Mouse (Mus musculus) adrenal gland, adult 2 months (tissue): Measurements from ENCODE around the gene Cux2. TPM values are rescaled to one million over a fixed set of nuclear protein-coding genes. Genes with fewer than 3 reads are reported as not detected.

Source experiments
- DNase-seq: peaks from one replicate; pipeline ENCODE4 v3.0.0; 2021
- long read RNA-seq: library from polyadenylated mRNA; stranded (forward); transcript quantifications from one replicate; pipeline ENCODE4 v2.0.0, GENCODE M21; 2021
- polyA plus RNA-seq: library from polyadenylated mRNA; depleted of rRNA; stranded (reverse); fragments of >200 nt; gene quantifications from 2 replicates; pipeline ENCODE4 v1.2.3, GENCODE M21; 2012; rRNA removed
- total RNA-seq, 2 experiments: library from RNA; stranded (reverse); gene quantifications; 2 replicates each; pipeline ENCODE4 v1.2.3; 2021

Gene Cux2
- total RNA-seq (10 to 100 TPM; 14.4 to 22.0 TPM), polyA plus RNA-seq (32.2 and 37.6 TPM in 2 replicates)
- long read RNA-seq, partial matches to known transcripts = 1 of 3 reads
- long read RNA-seq, other reads (novel, unspliced or antisense) = 2 of 3 reads

- peak; percentile 85 for DNase-seq
These were observed at the start of gene Cux2 for GRCm38 (mm10) chr5:122050017-122050831. TSS of gene Cux2 (minus strand) at chr5:122050102.

- DNase-seq = no peak
These were observed 44.5 kb upstream of the Cux2 start for GRCm38 (mm10) chr5:122094439-122094838.

DNA sequence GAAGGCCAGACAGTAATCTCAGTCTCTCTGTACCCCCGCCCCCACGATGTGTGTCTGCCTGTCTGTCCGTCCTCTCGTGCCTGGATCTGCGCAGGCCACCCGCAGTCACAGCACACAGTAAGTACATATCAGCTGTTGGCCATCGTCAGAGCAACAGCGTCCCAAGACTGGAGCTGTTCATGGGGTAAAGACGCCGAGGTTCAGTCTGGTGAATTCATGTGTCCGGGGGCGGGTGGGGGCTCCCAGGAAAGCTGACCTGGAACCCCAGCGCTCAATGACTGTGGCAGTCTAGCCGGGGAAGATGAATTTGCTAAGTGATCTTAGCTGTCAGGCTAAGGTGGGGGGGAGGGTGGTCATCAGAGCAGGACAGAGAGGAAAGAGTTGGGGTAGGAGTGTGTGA is 43.8 kb upstream of the Cux2 start:
- DNase-seq = no peak

GRCm38 (mm10) chr5:122092794-122093193 is 42.9 kb upstream of the Cux2 start:
- DNase-seq = no peak

- DNase-seq = peak; percentile 41
These were observed 41.2 kb upstream of the Cux2 start for GRCm38 (mm10) chr5:122091070-122091469.

- DNase-seq = no peak
These were observed 39.8 kb upstream of the Cux2 start for GRCm38 (mm10) chr5:122089664-122090063.

GRCm38 (mm10) chr5:122088917-122089316 is 39.0 kb upstream of the Cux2 start:
- DNase-seq = peak; percentile 87

DNA sequence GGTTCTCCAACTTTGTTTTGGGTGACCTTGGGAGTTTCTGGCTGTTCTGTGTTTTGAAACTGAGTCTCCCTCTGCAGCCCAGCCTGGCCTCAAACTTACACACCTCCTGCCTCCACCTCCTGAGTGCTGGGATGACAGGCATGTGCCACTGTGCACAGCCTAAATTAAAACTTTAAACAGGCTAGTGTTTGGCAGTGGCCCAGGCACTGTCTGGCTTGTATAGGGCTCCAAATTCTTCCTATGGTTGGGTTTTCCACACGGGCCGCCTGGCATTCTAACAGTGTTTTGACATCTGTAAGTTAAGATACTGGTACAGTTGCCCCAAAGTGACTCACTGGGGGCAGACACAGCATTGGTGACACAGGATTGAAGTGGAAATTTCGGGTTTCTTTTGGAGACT is 36.2 kb upstream of the Cux2 start:
- DNase-seq = no peak

- no peak for DNase-seq
These were observed 35.4 kb upstream of the Cux2 start for GRCm38 (mm10) chr5:122085291-122085690.

DNA sequence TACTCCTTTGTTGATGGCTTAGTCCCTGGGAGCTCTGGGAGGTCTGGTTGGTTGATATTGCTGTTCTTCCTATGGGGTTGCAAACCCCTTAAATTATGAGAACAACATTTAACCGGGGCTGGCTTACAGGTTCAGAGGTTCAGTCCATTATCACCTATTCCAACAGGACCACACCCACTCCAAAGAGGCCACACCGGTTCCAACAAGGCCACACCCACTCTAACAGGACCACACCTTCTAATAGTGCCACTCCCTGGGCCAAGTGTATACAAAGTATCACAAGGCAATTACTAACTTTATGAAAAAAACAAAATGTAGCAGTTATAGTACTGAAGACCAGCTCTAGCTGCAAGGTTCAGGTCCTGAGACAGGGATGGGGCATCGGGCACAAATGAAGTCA is 34.6 kb upstream of the Cux2 start:
- no peak for DNase-seq

- DNase-seq = no peak
These were observed 33.4 kb upstream of the Cux2 start for GRCm38 (mm10) chr5:122083282-122083681.

- no peak for DNase-seq
These were observed 31.6 kb upstream of the Cux2 start for GRCm38 (mm10) chr5:122081471-122081870.

GRCm38 (mm10) chr5:122080930-122081329 is 31.0 kb upstream of the Cux2 start:
- no peak for DNase-seq

DNA sequence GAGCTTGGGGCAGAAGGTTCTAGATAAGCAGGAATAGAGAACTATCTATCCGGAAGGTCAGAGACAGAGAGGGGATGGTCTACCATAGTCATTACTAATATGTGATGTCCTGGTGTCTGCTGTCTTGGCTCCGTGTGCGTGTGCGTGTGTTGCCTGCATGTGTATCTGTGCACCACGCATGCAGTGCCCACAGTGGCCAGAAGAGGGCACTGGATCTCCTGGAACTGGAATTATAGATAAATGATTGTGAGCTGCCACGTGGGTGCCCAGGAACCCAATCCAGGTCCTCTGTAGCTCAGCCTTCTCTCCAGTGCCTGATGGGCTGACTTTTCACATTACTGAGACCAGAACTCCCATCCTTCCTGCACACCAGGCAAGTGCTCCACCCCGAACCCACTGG is 29.9 kb upstream of the Cux2 start:
- no peak for DNase-seq

GRCm38 (mm10) chr5:122077244-122077643 is 27.3 kb upstream of the Cux2 start:
- DNase-seq = no peak

GRCm38 (mm10) chr5:122075736-122076135 is 25.8 kb upstream of the Cux2 start:
- DNase-seq = no peak

DNA sequence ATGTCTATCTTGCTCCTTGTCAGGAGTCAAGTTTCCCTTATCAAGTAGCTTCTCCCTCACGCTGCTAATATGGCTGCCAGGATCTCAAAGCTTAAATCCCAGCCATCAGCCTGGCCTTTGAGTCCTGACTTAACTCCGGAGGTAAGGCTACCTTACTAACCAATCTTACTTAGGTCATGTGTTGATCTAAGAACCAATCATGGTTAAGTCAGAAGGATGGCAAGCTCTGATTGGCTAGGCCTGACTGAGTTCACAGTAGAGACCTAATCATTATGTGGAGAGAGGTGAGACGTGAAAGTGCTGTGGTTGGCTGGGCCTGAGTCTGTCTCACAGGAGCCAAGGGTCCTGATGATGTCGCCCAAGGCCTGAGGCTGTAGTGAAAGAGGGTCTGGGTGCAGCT is 22.1 kb upstream of the Cux2 start:
- DNase-seq = no peak

DNA sequence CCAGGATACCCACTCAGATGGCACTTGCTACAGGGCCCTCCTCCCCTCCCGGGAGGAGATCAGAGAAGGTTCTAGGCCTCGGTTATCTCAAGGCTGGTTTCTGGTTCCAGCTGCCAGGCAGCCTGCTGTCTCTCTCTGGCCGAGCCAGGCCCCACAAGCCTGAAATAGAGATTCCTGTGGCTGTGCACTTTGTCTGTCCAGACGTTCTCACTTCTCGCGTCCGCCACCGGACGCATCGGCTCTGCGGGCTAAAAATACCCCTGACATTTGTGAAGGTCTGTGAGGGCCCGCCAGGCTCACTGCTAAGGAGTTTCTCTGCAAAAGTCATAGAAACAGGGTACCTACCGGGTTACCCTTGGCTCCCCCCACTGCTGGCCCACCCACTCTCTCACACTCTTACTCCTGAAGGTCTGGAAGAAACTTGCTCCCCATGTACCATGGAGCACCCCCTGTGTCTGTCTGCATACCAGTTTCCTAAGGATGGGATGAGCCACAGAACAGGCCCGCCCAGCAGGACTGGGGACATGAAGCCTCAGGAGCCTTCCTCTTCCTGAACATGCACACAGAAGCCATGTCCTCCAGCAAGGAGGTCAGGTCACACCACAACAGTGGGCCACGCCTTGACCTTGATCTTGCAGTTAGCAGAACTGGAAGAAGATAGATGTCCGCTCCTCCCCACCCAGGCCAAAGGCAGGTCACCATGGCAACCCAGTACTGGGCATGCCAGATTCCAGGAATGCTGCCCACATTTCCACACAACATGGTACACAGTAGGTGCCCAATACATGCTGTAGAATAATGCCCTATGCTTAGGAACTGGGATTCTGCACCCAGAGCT is 21.3 kb upstream of the Cux2 start:
- DNase-seq = peak; percentile 70

- DNase-seq = no peak
These were observed 18.7 kb upstream of the Cux2 start for GRCm38 (mm10) chr5:122068563-122068962.

GRCm38 (mm10) chr5:122063204-122063933 is 13.5 kb upstream of the Cux2 start:
- DNase-seq = no peak

DNA sequence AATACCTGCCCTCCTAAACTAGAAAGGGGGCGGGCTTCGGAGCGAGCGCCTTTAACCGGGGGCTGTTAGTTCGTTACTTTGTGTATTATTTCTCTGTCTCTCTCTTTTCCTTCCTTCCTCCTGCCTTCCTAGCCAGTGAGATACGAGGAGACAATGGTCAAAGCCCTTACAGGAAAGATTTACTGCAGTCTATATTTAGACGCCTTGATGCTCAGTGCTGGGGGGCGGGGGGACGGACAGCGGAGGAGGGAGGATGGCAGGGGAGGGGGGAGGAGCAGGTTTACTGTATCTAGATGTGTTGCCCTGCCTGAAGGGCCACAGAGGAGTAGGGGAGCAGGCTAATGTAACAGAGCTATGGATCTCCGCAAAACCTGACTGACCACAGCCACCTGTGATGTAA is 12.6 kb upstream of the Cux2 start:
- no peak for DNase-seq

DNA sequence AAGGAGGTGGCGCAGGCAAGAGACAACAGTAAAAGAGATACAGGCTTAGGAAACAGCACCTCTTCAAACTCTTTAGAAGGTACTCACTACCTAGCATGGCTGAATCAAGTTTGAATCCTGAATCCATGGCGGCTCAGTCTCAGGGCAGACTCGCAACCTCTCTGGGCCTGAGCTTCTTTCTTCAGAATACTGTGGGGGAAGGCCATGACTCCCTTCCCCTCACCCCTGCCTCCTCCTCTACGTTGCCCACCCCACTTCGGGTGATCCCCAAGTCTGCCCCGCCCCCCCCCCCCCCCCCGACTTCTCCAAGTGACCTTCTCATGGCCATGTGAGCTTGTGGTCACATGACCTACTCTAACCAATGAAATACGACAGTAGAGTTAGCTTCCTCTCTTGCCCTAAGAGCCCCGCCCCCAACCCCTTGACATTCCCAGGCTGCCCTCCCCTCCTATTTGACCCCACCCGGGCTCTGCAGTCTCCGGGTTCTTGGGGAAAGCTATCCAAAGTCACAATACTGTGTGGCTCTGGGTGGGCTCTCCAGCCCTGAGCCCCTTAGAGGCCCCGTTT is 10.9 kb upstream of the Cux2 start:
- DNase-seq = no peak
